Mouse (Mus musculus): Measurements from ENCODE around the gene Hoxa13. TPM values are rescaled to one million over a fixed set of nuclear protein-coding genes. Genes with fewer than 3 reads are reported as not detected.
A peak's percentile ranks its signal among the peaks of the same experiment; 100 is the strongest.

The Hoxa13 gene
- polyA plus RNA-seq, 1 experiment from 2014 or later = not detected

- H3K9me3 ChIP-seq (replicated peaks; ENCODE audit: low read length) = no peaks in the 10 kb centered on the region
- no peaks in the 10 kb centered on the region for H3K27me3 ChIP-seq (ENCODE audit: insufficient read depth, low read length)
- 0 out of 2 replicates have a peak, but pooled peaks cover 6% of the 10 kb centered on the region for H3K36me3 ChIP-seq (ENCODE audit: insufficient read depth, low read length)
- peaks cover 23% of the 10 kb centered on the region for H3K4me1 ChIP-seq (replicated peaks; ENCODE audit: insufficient read depth, low read length)
- H3K4me2 ChIP-seq (ENCODE audit: low read length) = peak overlapping the region; percentile 89
- DNase-seq (ENCODE audit: low spot score) (peak; percentile 89), ATAC-seq (replicated peaks; ENCODE audit: low FRiP score, low read depth) (peak; percentile 25)
- WGBS = 3% methylated on average over 21 of the region's 21 CpGs
- H3K4me3 ChIP-seq (replicated peaks; ENCODE audit: low read depth, low read length) = peak overlapping the region; percentile 85
- peak overlapping the region; percentile 96 for H3K27ac ChIP-seq
- no peak for TF ChIP-seq CTCF (IDR thresholded peaks at IDR 0.05; ENCODE audit: low read depth)
- peak overlapping the region; percentile 97 for H3K9ac ChIP-seq (ENCODE audit: low read depth, low read length)
These were observed 38.5 kb downstream of the Hoxa13 start for GRCm38 (mm10) chr6:52221993-52222685.

GRCm38 (mm10) chr6:52221337-52221992 is 39.2 kb downstream of the Hoxa13 start, which contains the start of gene Hoxa7:
Gene Hoxa7, minus strand, starts transcription at chr6:52221854.
- WGBS = under 1% methylated on average over 46 of the region's 46 CpGs
- Histone ChIP-seq H3K9ac (ENCODE audit: low read depth, low read length) (peak within 1 kb of the TSS; percentile 97), H3K4me2 (ENCODE audit: low read length) (peak within 1 kb of the TSS; percentile 89), H3K4me3 (replicated peaks; ENCODE audit: low read depth, low read length) (peak within 1 kb of the TSS; percentile 85), H3K9me3 (replicated peaks; ENCODE audit: low read length) (no peaks in the 10 kb centered on the region), H3K4me1 (replicated peaks; ENCODE audit: insufficient read depth, low read length) (peaks cover 21% of the 10 kb centered on the region), H3K27ac (peak within 1 kb of the TSS; percentile 96), H3K27me3 (ENCODE audit: insufficient read depth, low read length) (no peaks in the 10 kb centered on the region), H3K36me3 (ENCODE audit: insufficient read depth, low read length) (0 out of 2 replicates have a peak, but pooled peaks cover 6% of the 10 kb centered on the region)
- DNase-seq (ENCODE audit: low spot score) (peak; percentile 96), ATAC-seq (replicated peaks; ENCODE audit: low FRiP score, low read depth) (peak; percentile 25)
- TF ChIP-seq CTCF (IDR thresholded peaks at IDR 0.05; ENCODE audit: low read depth) = peak; percentile 98

DNA sequence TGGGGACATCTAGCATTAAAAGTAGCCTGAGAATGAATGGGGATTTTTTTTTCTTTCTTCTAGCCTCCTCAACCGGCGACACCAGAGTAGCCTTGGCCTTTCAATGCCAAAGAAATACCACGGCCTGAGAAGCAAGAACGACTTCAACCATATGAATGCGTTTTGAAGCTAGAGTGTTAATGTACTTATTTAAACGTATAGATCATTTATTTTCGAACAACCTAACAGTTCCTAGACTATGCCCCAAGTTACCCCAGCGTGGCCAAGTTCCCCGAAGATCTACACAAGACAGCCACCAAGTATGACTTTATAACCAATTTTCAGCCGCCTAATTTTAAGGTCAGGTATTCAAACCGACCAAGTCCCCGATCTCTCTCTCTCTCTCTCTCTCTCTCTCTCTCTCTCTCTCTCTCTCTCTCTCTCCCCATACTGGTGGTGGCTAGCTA is 39.8 kb downstream of the Hoxa13 start:
- ATAC-seq (replicated peaks; ENCODE audit: low FRiP score, low read depth) = no peak
- no peaks in the 10 kb centered on the region for H3K9me3 ChIP-seq (replicated peaks; ENCODE audit: low read length)
- WGBS = 7% methylated on average over 12 of the region's 12 CpGs
- peak overlapping the region; percentile 89 for H3K4me2 ChIP-seq (ENCODE audit: low read length)
- DNase-seq (ENCODE audit: low spot score) = no peak
- peak overlapping the region; percentile 96 for H3K27ac ChIP-seq
- H3K27me3 ChIP-seq (ENCODE audit: insufficient read depth, low read length) = no peaks in the 10 kb centered on the region
- 0 out of 2 replicates have a peak, but pooled peaks cover 6% of the 10 kb centered on the region for H3K36me3 ChIP-seq (ENCODE audit: insufficient read depth, low read length)
- H3K4me3 ChIP-seq (replicated peaks; ENCODE audit: low read depth, low read length) = peak overlapping the region; percentile 85
- no peak for TF ChIP-seq CTCF (IDR thresholded peaks at IDR 0.05; ENCODE audit: low read depth)
- H3K9ac ChIP-seq (ENCODE audit: low read depth, low read length) = peak overlapping the region; percentile 73
- peaks cover 27% of the 10 kb centered on the region for H3K4me1 ChIP-seq (replicated peaks; ENCODE audit: insufficient read depth, low read length)

GRCm38 (mm10) chr6:52220003-52220864 is 40.4 kb downstream of the Hoxa13 start:
- Histone ChIP-seq H3K4me2 (ENCODE audit: low read length) (peak overlapping the region; percentile 89), H3K27ac (peak overlapping the region; percentile 96), H3K4me1 (replicated peaks; ENCODE audit: insufficient read depth, low read length) (peaks cover 33% of the 10 kb centered on the region), H3K9me3 (replicated peaks; ENCODE audit: low read length) (no peaks in the 10 kb centered on the region), H3K9ac (ENCODE audit: low read depth, low read length) (peak overlapping the region; percentile 73), H3K4me3 (replicated peaks; ENCODE audit: low read depth, low read length) (peak overlapping the region; percentile 85), H3K27me3 (ENCODE audit: insufficient read depth, low read length) (no peaks in the 10 kb centered on the region), H3K36me3 (ENCODE audit: insufficient read depth, low read length) (0 out of 2 replicates have a peak, but pooled peaks cover 6% of the 10 kb centered on the region)
- ATAC-seq (replicated peaks; ENCODE audit: low FRiP score, low read depth) (no peak), DNase-seq (ENCODE audit: low spot score) (no peak)
- TF ChIP-seq CTCF (IDR thresholded peaks at IDR 0.05; ENCODE audit: low read depth) = no peak
- WGBS = 13% methylated on average over 32 of the region's 32 CpGs

DNA sequence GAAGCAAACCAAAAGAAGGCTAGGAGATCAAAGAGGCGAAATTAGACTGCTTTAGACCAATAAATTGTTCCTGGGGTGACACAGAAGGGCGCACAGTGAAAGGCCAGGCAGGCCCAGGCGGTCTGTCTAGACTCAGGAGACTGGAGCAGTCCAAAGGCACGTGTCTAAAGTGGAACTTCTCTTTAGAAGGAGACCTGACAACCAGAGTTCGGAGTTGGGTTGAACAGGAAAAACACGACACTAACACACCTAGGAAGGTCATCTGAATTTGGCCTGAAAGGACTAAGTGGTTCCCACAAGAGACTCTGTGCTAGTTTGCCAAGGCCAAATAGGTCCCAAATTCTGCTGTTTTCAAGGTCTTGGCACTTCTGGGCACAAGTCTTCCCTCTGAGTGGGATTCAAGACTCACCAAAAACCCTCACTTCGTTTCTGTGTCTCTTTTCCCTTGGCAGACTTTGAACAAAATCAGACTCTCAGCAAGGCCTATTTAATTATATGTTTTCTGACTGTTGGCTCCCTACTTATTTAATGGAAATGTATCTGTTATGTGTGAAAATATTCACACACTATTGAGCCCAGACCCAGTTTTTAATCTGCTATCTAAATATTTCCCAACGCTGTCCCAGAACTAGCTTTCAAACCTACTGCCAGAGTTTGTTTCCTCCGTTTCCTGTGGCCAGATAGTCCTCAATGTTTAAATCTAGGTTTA is 41.3 kb downstream of the Hoxa13 start:
- ATAC-seq (replicated peaks; ENCODE audit: low FRiP score, low read depth) = no peak
- H3K4me3 ChIP-seq (replicated peaks; ENCODE audit: low read depth, low read length) = peak overlapping the region; percentile 85
- DNase-seq (ENCODE audit: low spot score) = no peak
- no peaks in the 10 kb centered on the region for H3K9me3 ChIP-seq (replicated peaks; ENCODE audit: low read length)
- H3K27me3 ChIP-seq (ENCODE audit: insufficient read depth, low read length) = no peaks in the 10 kb centered on the region
- peak overlapping the region; percentile 89 for H3K4me2 ChIP-seq (ENCODE audit: low read length)
- H3K36me3 ChIP-seq (ENCODE audit: insufficient read depth, low read length) = 0 out of 2 replicates have a peak, but pooled peaks cover 6% of the 10 kb centered on the region
- H3K4me1 ChIP-seq (replicated peaks; ENCODE audit: insufficient read depth, low read length) = peaks cover 41% of the 10 kb centered on the region
- H3K27ac ChIP-seq = peak overlapping the region; percentile 96
- TF ChIP-seq CTCF (IDR thresholded peaks at IDR 0.05; ENCODE audit: low read depth) = no peak
- 39% methylated on average over 9 of the region's 9 CpGs for WGBS
- H3K9ac ChIP-seq (ENCODE audit: low read depth, low read length) = peak overlapping the region; percentile 73
